Mouse (Mus musculus): Measurements from ENCODE around the gene Otor.

GRCm38 (mm10) chr2:143089866-143090265, 11.6 kb downstream of the Otor start:
- TF ChIP-seq CTCF (IDR thresholded peaks at IDR 0.05; ENCODE audit: borderline replicate concordance, insufficient read depth, low read depth, low read length) (no peak), POLR2A (IDR thresholded peaks at IDR 0.05; ENCODE audit: borderline replicate concordance, insufficient read depth, low read length) (no peak)
